Comparison of ENCODE assay signal across 26 mouse cellular contexts in the genomic region with DNA sequence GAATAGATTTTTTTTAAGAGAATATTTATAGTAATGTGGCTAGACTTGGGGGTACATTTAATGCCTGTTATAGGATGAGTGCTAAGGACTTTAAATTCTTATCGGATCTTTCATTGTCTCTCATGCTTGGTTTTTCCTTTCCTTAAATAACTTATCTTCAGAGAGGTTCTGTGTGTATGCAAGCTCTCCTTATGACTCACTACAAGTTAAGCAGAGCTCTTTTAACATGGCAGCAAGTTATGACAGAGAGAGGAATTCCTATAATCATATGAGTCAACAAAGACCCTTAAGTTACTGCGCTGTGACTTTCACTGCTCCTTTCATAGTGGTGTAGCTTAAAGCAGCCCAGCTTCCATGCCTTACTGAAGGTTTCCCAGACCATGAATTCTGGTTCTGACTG.
"Had no signal": no experiment of that assay in that cellular context is flagged by ENCODE, and none has a peak within 500 bp of the region (broad histone marks: within the 10 kb centered on the region; RNA-seq: fewer than 3 reads in every experiment).

No protein-coding gene starts in this region.

- H3K36me3 ChIP-seq: embryonic facial prominence, embryonic 10.5 days; embryonic facial prominence, embryonic 12.5 days; embryonic facial prominence, embryonic 13.5 days; embryonic facial prominence, embryonic 15.5 days; forebrain, embryonic 10.5 days; forebrain, embryonic 12.5 days; forebrain, embryonic 15.5 days; heart, embryonic 10.5 days had no signal

- H3K4me1 ChIP-seq: embryonic facial prominence, embryonic 10.5 days; embryonic facial prominence, embryonic 12.5 days; embryonic facial prominence, embryonic 13.5 days; embryonic facial prominence, embryonic 15.5 days; forebrain, embryonic 10.5 days; forebrain, embryonic 12.5 days; forebrain, embryonic 13.5 days; forebrain, embryonic 15.5 days; heart, embryonic 10.5 days had no signal

- DNase-seq: cerebellum, adult 9-10 months; cerebellum, adult 9-11 months; cerebellum, postnatal 10 days; cerebellum, postnatal 14 days; cerebellum, postnatal 25 days; cerebellum, postnatal 36 days; embryo, embryonic 11 days; forebrain, postnatal 0 days; gastrocnemius, adult 2 months; gastrocnemius, postnatal 10 days; gastrocnemius, postnatal 14 days; gastrocnemius, postnatal 25 days; gastrocnemius, postnatal 36 days; heart, adult 11 months; heart, adult 18-20 months; heart, adult 2 months had no signal

- H3K27ac ChIP-seq: embryonic facial prominence, embryonic 10.5 days; embryonic facial prominence, embryonic 12.5 days; embryonic facial prominence, embryonic 13.5 days; embryonic facial prominence, embryonic 15.5 days; forebrain, embryonic 10.5 days; forebrain, embryonic 12.5 days; forebrain, embryonic 13.5 days; forebrain, embryonic 15.5 days; gastrocnemius, adult 2 months; heart, adult 2 months; heart, embryonic 10.5 days had no signal

- H3K9me3 ChIP-seq: embryonic facial prominence, embryonic 10.5 days; embryonic facial prominence, embryonic 12.5 days; embryonic facial prominence, embryonic 13.5 days; embryonic facial prominence, embryonic 15.5 days; forebrain, embryonic 10.5 days; forebrain, embryonic 12.5 days; forebrain, embryonic 13.5 days; forebrain, embryonic 15.5 days; heart, embryonic 10.5 days had no signal

- H3K9ac ChIP-seq: embryonic facial prominence, embryonic 12.5 days; embryonic facial prominence, embryonic 13.5 days; embryonic facial prominence, embryonic 15.5 days; forebrain, embryonic 12.5 days; forebrain, embryonic 13.5 days; forebrain, embryonic 15.5 days; forebrain, postnatal 0 days had no signal

- H3K27me3 ChIP-seq: embryonic facial prominence, embryonic 12.5 days; embryonic facial prominence, embryonic 13.5 days; embryonic facial prominence, embryonic 15.5 days; forebrain, embryonic 12.5 days; forebrain, embryonic 13.5 days; forebrain, embryonic 15.5 days had no signal

- H3K4me3 ChIP-seq: embryonic facial prominence, embryonic 10.5 days; embryonic facial prominence, embryonic 12.5 days; embryonic facial prominence, embryonic 13.5 days; embryonic facial prominence, embryonic 15.5 days; erythroblast, embryonic 14.5 days; forebrain, embryonic 10.5 days; forebrain, embryonic 12.5 days; forebrain, embryonic 13.5 days; forebrain, embryonic 15.5 days; gastrocnemius, adult 2 months; heart, adult 2 months; heart, embryonic 10.5 days had no signal

- H3K4me2 ChIP-seq: embryonic facial prominence, embryonic 12.5 days; embryonic facial prominence, embryonic 13.5 days; embryonic facial prominence, embryonic 15.5 days; forebrain, embryonic 12.5 days; forebrain, embryonic 13.5 days; forebrain, embryonic 15.5 days had no signal
